Mouse (Mus musculus): Measurements from ENCODE around the gene Cdkal1. TPM values are rescaled to one million over a fixed set of nuclear protein-coding genes. Genes with fewer than 3 reads are reported as not detected.

Gene Cdkal1
- polyA plus RNA-seq, 1 experiment from 2014 or later = 34.0 TPM

DNA sequence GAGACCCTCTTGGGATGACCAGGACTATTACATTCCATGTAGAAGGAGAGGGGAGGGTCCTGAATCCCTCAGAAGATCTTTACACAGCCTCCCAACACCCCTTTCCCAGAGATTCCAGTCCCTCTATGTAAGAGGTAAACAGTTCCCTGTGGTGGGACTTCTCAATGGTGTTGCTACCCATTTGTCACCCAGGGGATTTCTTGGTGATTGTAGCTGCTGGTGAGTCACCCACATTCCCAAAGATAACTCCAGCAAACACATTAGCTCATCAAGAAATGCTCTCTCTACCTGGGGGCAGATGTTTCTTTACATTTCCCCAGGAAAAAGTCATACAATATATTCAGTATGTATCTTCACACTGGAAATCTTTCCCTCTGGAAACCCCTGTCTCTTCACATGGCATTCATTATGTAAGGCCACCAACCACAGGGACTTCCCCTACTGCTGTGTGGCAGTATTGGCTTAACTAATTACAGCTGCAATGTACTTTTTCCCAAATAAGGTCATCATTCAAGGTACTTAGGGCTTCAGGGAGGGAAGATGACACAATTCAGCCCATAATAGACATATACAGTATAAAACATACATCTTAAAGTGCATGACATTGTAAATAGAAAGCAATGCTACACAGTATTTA, 636.8 kb downstream of the Cdkal1 start:
- no peak overlapping the region for H3K9ac ChIP-seq (ENCODE audit: low read length)
- no peak overlapping the region for H3K27ac ChIP-seq (replicated peaks; ENCODE audit: low read depth, low read length)
- ATAC-seq (ENCODE audit: insufficient number of reproducible peaks, low FRiP score, low TSS enrichment, low read depth) (no peak), DNase-seq (ENCODE audit: low spot score) (no peak)
- no peak overlapping the region for H3K4me3 ChIP-seq (ENCODE audit: low read depth, low read length)
- H3K4me1 ChIP-seq (ENCODE audit: control insufficient read depth, insufficient read depth, low read length) = peaks cover 3% of the 10 kb centered on the region; the same call in 1 of the 2 replicates
- no peak overlapping the region for H3K4me2 ChIP-seq (ENCODE audit: low read depth, severe bottlenecking)
- no peaks in the 10 kb centered on the region for H3K27me3 ChIP-seq (ENCODE audit: control insufficient read depth, insufficient read depth, low read length)
- no peaks in the 10 kb centered on the region for H3K9me3 ChIP-seq (ENCODE audit: control insufficient read depth, low read length)
- H3K36me3 ChIP-seq (ENCODE audit: control insufficient read depth, insufficient read depth, low read length) = no peaks in the 10 kb centered on the region

DNA sequence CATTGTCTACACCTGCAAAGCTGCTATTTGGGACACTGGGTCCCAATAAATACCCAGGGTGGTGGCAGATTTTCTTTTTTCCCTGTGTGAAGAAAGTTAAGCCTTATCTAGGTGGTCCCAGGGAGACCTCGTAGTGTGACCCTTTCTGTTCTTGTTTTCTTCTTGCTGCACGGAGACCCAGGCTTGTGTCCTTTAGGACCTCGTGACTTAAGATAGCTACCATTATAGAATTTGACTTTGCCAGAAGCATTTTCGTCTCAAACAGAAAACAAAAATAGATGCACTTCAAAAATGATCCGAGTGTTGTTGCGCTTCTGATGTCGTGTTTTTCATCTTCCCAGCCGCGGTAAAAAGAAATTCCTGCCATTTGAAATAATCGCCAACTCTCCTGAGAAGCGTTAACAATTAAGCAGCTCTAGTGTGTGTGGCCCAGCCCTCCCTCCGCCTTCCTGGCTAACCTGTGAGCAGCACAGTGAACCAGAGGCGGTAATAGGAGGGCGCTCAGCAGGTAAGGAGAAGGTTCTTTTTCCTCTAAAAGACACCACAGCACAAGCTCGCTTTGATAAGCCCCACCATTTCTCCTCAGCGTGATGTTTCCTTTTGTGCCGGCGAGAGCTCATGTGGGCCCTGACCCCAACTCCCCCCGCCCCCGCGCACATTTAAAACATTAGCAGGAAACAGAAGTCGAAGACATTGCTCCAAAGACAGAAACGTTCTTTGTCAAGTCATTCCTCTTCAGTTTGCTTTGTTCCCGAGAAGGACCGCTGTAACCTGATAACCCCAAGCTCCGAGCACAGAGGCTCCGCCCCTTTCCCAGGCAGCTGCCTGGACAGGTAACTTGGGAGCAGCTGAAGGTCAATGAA, 645.1 kb downstream of the Cdkal1 start:
- DNase-seq (ENCODE audit: low spot score) (peak; percentile 76), ATAC-seq (ENCODE audit: insufficient number of reproducible peaks, low FRiP score, low TSS enrichment, low read depth) (no peak; the same call in 1 of the 2 replicates)
- no peaks in the 10 kb centered on the region for H3K27me3 ChIP-seq (ENCODE audit: control insufficient read depth, insufficient read depth, low read length)
- no peaks in the 10 kb centered on the region for H3K9me3 ChIP-seq (ENCODE audit: control insufficient read depth, low read length)
- peak overlapping the region; percentile 26 for H3K4me3 ChIP-seq (ENCODE audit: low read depth, low read length)
- H3K9ac ChIP-seq (ENCODE audit: low read length) = peak overlapping the region; percentile 70
- H3K4me1 ChIP-seq (ENCODE audit: control insufficient read depth, insufficient read depth, low read length) = peaks cover 4% of the 10 kb centered on the region; the same call in 1 of the 2 replicates
- H3K27ac ChIP-seq (replicated peaks; ENCODE audit: low read depth, low read length) = no peak overlapping the region
- peak overlapping the region; percentile 64 for H3K4me2 ChIP-seq (ENCODE audit: low read depth, severe bottlenecking)
- no peaks in the 10 kb centered on the region for H3K36me3 ChIP-seq (ENCODE audit: control insufficient read depth, insufficient read depth, low read length)
- 3% methylated on average over 27 of the region's 27 CpGs for WGBS

DNA sequence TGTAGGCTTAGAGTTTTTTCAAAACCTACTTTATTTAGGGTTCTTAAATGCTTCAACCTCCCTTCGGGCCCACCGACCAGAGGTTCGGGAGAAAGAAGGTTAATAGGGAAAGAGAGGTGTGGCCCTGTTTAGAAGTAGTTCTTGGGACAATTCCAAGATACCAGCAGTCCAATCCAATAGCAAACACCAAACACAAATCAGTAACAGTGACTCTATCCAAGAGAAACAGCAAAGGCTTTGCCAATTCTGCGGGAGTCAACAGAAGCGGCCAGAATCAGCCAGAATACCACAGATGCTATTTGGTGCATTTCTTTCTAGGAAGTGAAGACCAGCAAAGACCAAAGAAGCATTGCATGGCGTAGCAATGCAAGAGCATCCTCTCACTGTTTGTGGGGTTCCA, 646.7 kb downstream of the Cdkal1 start:
- H3K36me3 ChIP-seq (ENCODE audit: control insufficient read depth, insufficient read depth, low read length) = no peaks in the 10 kb centered on the region
- ATAC-seq (ENCODE audit: insufficient number of reproducible peaks, low FRiP score, low TSS enrichment, low read depth) = no peak
- no peak for DNase-seq (ENCODE audit: low spot score)
- no peak overlapping the region for H3K4me2 ChIP-seq (ENCODE audit: low read depth, severe bottlenecking)
- H3K27ac ChIP-seq (replicated peaks; ENCODE audit: low read depth, low read length) = no peak overlapping the region
- no peak overlapping the region for H3K9ac ChIP-seq (ENCODE audit: low read length)
- no peaks in the 10 kb centered on the region for H3K9me3 ChIP-seq (ENCODE audit: control insufficient read depth, low read length)
- WGBS = 97% methylated on average over 6 of the region's 6 CpGs
- peaks cover 4% of the 10 kb centered on the region; the same call in 1 of the 2 replicates for H3K4me1 ChIP-seq (ENCODE audit: control insufficient read depth, insufficient read depth, low read length)
- H3K4me3 ChIP-seq (ENCODE audit: low read depth, low read length) = no peak overlapping the region
- H3K27me3 ChIP-seq (ENCODE audit: control insufficient read depth, insufficient read depth, low read length) = no peaks in the 10 kb centered on the region

DNA sequence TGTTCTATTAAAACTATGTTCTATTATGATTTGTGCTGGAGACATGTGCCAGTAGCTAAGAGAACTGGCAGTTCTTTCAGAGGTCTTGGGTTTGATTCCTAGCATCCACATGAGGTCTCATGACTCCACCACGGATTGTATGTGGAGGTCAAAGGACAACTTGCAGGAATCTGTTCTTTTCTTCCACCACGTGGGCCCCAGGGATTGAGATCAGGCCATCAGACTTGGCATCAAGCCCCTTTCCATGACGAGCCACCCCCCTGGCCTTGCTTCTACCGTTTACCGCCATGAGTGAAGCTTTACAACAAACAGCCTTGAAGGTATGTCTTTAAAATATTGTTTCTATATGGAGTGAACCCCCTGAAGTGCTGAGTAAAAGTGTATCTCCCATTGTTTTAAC, 651.6 kb downstream of the Cdkal1 start:
- ATAC-seq (ENCODE audit: insufficient number of reproducible peaks, low FRiP score, low TSS enrichment, low read depth) (no peak), DNase-seq (ENCODE audit: low spot score) (no peak)
- H3K27me3 ChIP-seq (ENCODE audit: control insufficient read depth, insufficient read depth, low read length) = no peaks in the 10 kb centered on the region
- no peak overlapping the region for H3K9ac ChIP-seq (ENCODE audit: low read length)
- WGBS = 85% methylated on average over 5 of the region's 5 CpGs
- no peak overlapping the region for H3K27ac ChIP-seq (replicated peaks; ENCODE audit: low read depth, low read length)
- no peaks in the 10 kb centered on the region for H3K9me3 ChIP-seq (ENCODE audit: control insufficient read depth, low read length)
- no peak overlapping the region for H3K4me2 ChIP-seq (ENCODE audit: low read depth, severe bottlenecking)
- no peak overlapping the region for H3K4me3 ChIP-seq (ENCODE audit: low read depth, low read length)
- H3K4me1 ChIP-seq (ENCODE audit: control insufficient read depth, insufficient read depth, low read length) = no peaks in the 10 kb centered on the region
- no peaks in the 10 kb centered on the region for H3K36me3 ChIP-seq (ENCODE audit: control insufficient read depth, insufficient read depth, low read length)

DNA sequence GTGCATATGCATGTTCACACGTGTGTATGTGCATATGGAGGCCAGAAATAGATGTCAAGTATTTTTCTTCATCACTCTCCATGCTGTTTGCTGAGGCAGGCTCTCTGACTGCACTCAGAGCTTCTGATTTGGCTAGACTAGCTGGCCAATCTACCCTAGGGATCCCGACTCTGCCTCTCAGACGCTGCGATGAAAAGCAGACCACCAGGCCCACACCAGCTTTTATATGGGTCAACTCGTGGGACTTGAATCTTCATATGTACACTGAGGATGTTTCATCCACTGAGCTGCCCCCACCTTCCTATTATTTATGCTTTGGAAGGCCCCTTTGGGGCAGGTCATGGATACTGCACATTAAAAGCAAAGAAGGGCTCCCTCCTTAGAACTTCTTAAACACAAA, 652.0 kb downstream of the Cdkal1 start:
- H3K9ac ChIP-seq (ENCODE audit: low read length) = no peak overlapping the region
- H3K36me3 ChIP-seq (ENCODE audit: control insufficient read depth, insufficient read depth, low read length) = no peaks in the 10 kb centered on the region
- H3K9me3 ChIP-seq (ENCODE audit: control insufficient read depth, low read length) = no peaks in the 10 kb centered on the region
- 90% methylated on average over 5 of the region's 5 CpGs for WGBS
- no peaks in the 10 kb centered on the region for H3K27me3 ChIP-seq (ENCODE audit: control insufficient read depth, insufficient read depth, low read length)
- H3K4me1 ChIP-seq (ENCODE audit: control insufficient read depth, insufficient read depth, low read length) = no peaks in the 10 kb centered on the region
- DNase-seq (ENCODE audit: low spot score) (no peak), ATAC-seq (ENCODE audit: insufficient number of reproducible peaks, low FRiP score, low TSS enrichment, low read depth) (no peak)
- no peak overlapping the region for H3K4me2 ChIP-seq (ENCODE audit: low read depth, severe bottlenecking)
- H3K4me3 ChIP-seq (ENCODE audit: low read depth, low read length) = no peak overlapping the region
- no peak overlapping the region for H3K27ac ChIP-seq (replicated peaks; ENCODE audit: low read depth, low read length)

DNA sequence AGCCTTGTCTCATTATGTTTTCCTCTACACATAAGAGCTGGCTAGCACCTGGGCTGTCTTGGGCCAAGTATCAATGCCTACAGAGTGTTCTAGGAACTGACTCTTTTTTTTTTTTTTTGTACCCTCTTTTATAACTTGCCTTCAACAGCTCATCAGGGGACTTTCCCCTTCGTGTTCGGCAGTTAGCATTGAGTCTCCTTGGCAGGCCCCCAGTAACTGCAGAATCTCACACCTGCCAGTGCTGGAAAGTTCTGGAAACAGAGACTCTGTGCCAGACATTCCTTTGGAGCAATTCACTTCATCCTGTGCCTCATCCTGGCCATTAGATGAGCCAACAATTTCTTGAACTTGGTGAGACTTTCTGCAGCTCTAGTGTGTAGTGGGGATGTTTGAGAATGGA, 652.9 kb downstream of the Cdkal1 start:
- H3K9me3 ChIP-seq (ENCODE audit: control insufficient read depth, low read length) = no peaks in the 10 kb centered on the region
- no peaks in the 10 kb centered on the region for H3K36me3 ChIP-seq (ENCODE audit: control insufficient read depth, insufficient read depth, low read length)
- ATAC-seq (ENCODE audit: insufficient number of reproducible peaks, low FRiP score, low TSS enrichment, low read depth) (no peak), DNase-seq (ENCODE audit: low spot score) (no peak)
- no peak overlapping the region for H3K27ac ChIP-seq (replicated peaks; ENCODE audit: low read depth, low read length)
- no peak overlapping the region for H3K9ac ChIP-seq (ENCODE audit: low read length)
- H3K4me3 ChIP-seq (ENCODE audit: low read depth, low read length) = no peak overlapping the region
- H3K4me1 ChIP-seq (ENCODE audit: control insufficient read depth, insufficient read depth, low read length) = no peaks in the 10 kb centered on the region
- no peaks in the 10 kb centered on the region for H3K27me3 ChIP-seq (ENCODE audit: control insufficient read depth, insufficient read depth, low read length)
- WGBS = 70% methylated on average over 2 of the region's 2 CpGs
- no peak overlapping the region for H3K4me2 ChIP-seq (ENCODE audit: low read depth, severe bottlenecking)

DNA sequence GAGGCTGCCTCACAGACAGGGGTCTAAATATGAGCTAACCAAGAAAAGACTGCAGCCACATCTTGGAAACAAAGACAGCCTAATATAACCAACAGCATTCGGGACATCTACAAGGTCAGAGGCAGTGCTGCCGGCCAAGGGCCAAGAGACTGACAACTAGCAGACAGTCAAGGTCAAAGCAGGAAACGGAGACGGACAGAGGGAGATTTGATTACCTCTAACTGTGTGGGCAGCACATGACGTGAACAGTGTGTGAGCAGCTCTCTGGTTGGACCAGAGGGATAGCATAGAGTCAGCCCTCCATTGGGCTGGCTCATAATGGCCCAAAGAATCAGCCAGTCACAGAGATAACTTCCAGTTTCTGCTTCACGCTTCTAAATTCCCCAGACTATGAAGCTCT, 655.8 kb downstream of the Cdkal1 start:
- H3K4me2 ChIP-seq (ENCODE audit: low read depth, severe bottlenecking) = no peak overlapping the region
- H3K27me3 ChIP-seq (ENCODE audit: control insufficient read depth, insufficient read depth, low read length) = no peaks in the 10 kb centered on the region
- H3K9me3 ChIP-seq (ENCODE audit: control insufficient read depth, low read length) = no peaks in the 10 kb centered on the region
- WGBS = 65% methylated on average over 6 of the region's 6 CpGs
- peaks cover 3% of the 10 kb centered on the region for H3K4me1 ChIP-seq (ENCODE audit: control insufficient read depth, insufficient read depth, low read length)
- H3K36me3 ChIP-seq (ENCODE audit: control insufficient read depth, insufficient read depth, low read length) = no peaks in the 10 kb centered on the region
- H3K9ac ChIP-seq (ENCODE audit: low read length) = no peak overlapping the region
- no peak overlapping the region for H3K27ac ChIP-seq (replicated peaks; ENCODE audit: low read depth, low read length)
- H3K4me3 ChIP-seq (ENCODE audit: low read depth, low read length) = no peak overlapping the region
- ATAC-seq (ENCODE audit: insufficient number of reproducible peaks, low FRiP score, low TSS enrichment, low read depth) (no peak), DNase-seq (ENCODE audit: low spot score) (no peak)

DNA sequence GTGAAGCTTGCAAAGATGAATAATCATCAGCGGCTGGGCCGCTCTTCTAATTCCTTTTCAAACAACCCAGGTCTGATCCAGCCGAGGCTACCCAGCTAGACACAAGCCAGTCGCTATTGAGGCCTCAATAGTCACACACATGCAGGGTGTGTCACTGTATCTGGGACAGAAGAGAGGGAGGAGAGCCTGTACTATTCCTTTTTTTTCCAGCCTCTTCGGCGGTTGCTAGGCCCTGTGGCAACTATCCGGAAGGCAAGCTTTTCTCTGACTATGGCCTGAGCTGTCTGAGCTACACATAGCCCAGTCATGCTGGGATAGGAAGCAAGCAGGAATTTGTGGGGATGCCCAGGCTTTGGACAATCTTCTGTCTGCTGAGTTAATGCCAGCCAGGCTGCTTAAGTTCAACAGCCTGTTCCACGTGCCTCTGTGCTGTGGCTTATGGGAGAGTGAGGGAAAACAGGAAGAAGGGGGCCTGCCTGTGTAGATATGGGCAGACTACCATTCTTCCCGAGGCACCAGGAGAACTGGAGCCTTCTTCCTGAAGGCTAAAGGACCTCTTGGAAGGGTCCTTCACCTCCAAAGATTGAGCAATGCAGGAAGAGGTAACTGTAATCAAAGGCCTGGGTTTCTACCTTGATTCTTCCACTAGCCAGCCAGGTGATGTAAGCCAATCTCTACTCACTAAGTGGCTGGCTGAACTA, 658.5 kb downstream of the Cdkal1 start:
- WGBS = 55% methylated on average over 9 of the region's 9 CpGs
- no peak for DNase-seq (ENCODE audit: low spot score)
- H3K9ac ChIP-seq (ENCODE audit: low read length) = no peak overlapping the region
- H3K27me3 ChIP-seq (ENCODE audit: control insufficient read depth, insufficient read depth, low read length) = no peaks in the 10 kb centered on the region
- H3K4me2 ChIP-seq (ENCODE audit: low read depth, severe bottlenecking) = no peak overlapping the region
- no peaks in the 10 kb centered on the region for H3K9me3 ChIP-seq (ENCODE audit: control insufficient read depth, low read length)
- no peaks in the 10 kb centered on the region for H3K36me3 ChIP-seq (ENCODE audit: control insufficient read depth, insufficient read depth, low read length)
- no peak overlapping the region for H3K4me3 ChIP-seq (ENCODE audit: low read depth, low read length)
- ATAC-seq (ENCODE audit: insufficient number of reproducible peaks, low FRiP score, low TSS enrichment, low read depth) = no peak
- no peak overlapping the region for H3K27ac ChIP-seq (replicated peaks; ENCODE audit: low read depth, low read length)
- H3K4me1 ChIP-seq (ENCODE audit: control insufficient read depth, insufficient read depth, low read length) = peaks cover 3% of the 10 kb centered on the region
